Mouse (Mus musculus): ENCODE measurements at regions not wholly inside any gene's neighbourhood (a gene's known extent, or its start where the extent isn't known, plus 50 kb on each side); places are given as distances from the start of the nearest gene placed in this dataset.

GRCm38 (mm10) chr11:45311934-45312333, 539.9 kb upstream of the Clint1 start:
- Histone ChIP-seq H3K27ac (ENCODE audit: insufficient read depth, low read depth, low read length) (no peak overlapping the region), H3K4me3 (ENCODE audit: insufficient read depth, low read depth, low read length) (no peak overlapping the region), H3K4me1 (ENCODE audit: control insufficient read depth, insufficient read depth, low read length) (no peaks in the 10 kb centered on the region)
- no peak for TF ChIP-seq CTCF (IDR thresholded peaks at IDR 0.05; ENCODE audit: insufficient read depth, low read depth, low read length)
- TF ChIP-seq POLR2A (IDR thresholded peaks at IDR 0.05; ENCODE audit: insufficient read depth, low read depth, low read length), result no peak
- 94% methylated on average over 6 of the region's 6 CpGs for WGBS

DNA sequence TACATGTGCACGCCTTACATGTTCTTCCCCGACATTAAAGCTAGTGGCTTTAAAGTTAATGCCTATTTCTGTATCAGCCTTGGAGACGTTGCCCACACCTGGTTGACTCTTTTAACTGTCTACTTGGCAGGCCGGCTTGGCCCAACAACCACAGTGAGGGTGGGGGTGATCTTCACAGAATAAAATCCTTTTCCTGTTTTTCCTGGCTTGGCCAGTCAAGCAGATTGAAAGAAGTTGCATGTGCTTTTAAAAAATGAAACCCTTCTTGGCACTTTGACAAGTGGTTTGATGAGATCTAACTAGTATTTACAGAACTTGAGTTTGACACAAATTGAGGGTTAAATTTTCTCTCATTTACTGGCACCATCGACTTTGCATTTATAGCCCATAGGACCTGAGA, 528.1 kb upstream of the Clint1 start:
- WGBS, result 65% methylated on average over 5 of the region's 5 CpGs
- Histone ChIP-seq H3K27ac (ENCODE audit: insufficient read depth, low read depth, low read length) (no peak overlapping the region), H3K4me1 (ENCODE audit: control insufficient read depth, insufficient read depth, low read length) (no peaks in the 10 kb centered on the region), H3K4me3 (ENCODE audit: insufficient read depth, low read depth, low read length) (no peak overlapping the region)
- no peak for TF ChIP-seq CTCF (IDR thresholded peaks at IDR 0.05; ENCODE audit: insufficient read depth, low read depth, low read length)
- no peak for TF ChIP-seq POLR2A (IDR thresholded peaks at IDR 0.05; ENCODE audit: insufficient read depth, low read depth, low read length)

DNA sequence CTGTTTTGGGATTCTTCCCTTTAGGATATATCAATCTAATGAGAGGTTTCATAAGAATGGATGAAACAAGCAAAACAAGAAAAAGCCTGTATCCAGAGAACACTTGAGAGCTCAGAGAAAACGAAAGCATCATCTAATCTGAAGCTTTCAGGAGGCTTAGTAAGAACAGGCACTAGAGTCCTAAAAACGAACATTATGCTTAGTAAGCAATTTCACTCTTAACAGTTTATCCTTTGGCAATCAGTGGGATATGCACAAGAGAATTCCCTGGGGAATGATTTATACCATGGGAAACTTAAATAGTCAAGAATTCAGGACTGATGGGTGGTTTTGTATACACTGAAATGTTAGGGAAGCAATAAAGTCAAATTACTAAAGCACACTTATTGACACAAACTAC, 521.5 kb upstream of the Clint1 start:
- H3K27ac ChIP-seq (ENCODE audit: insufficient read depth, low read depth, low read length), result no peak overlapping the region
- WGBS, result 79% methylated on average over 2 of the region's 2 CpGs
- TF ChIP-seq CTCF (IDR thresholded peaks at IDR 0.05; ENCODE audit: insufficient read depth, low read depth, low read length) (no peak), POLR2A (IDR thresholded peaks at IDR 0.05; ENCODE audit: insufficient read depth, low read depth, low read length) (no peak)

DNA sequence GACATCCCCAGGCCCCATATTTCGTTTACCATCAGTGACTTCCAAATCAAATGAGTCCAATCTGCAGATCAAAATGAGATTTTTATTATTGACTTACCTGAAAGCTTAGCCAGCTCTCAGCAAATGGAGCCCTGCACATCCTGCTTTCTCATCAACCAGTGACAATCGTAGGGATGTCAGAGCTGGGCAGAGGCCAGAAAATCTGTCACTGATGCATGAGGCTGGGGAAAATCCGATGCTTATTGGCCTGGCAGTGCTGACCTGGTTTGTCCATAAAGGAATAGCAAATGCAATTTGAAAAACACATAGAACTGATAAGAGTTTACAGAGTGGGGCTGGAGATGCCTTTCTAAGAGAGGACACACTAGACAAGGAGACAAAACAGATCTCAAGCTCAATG, 518.1 kb upstream of the Clint1 start:
- TF ChIP-seq CTCF (IDR thresholded peaks at IDR 0.05; ENCODE audit: insufficient read depth, low read depth, low read length) (no peak), POLR2A (IDR thresholded peaks at IDR 0.05; ENCODE audit: insufficient read depth, low read depth, low read length) (no peak)
- Histone ChIP-seq H3K4me3 (ENCODE audit: insufficient read depth, low read depth, low read length) (no peak overlapping the region), H3K4me1 (ENCODE audit: control insufficient read depth, insufficient read depth, low read length) (no peaks in the 10 kb centered on the region), H3K27ac (ENCODE audit: insufficient read depth, low read depth, low read length) (no peak overlapping the region)
- WGBS, result 82% methylated on average over 3 of the region's 3 CpGs

More for the DNA sequence above, 521.5 kb upstream of the Clint1 start:
- H3K4me1 ChIP-seq (ENCODE audit: control insufficient read depth, insufficient read depth, low read length), result no peaks in the 10 kb centered on the region
- H3K4me3 ChIP-seq (ENCODE audit: insufficient read depth, low read depth, low read length), result no peak overlapping the region

GRCm38 (mm10) chr11:45349331-45349730, 502.5 kb upstream of the Clint1 start:
- Histone ChIP-seq H3K4me1 (ENCODE audit: control insufficient read depth, insufficient read depth, low read length) (no peaks in the 10 kb centered on the region), H3K4me3 (ENCODE audit: insufficient read depth, low read depth, low read length) (no peak overlapping the region), H3K27ac (ENCODE audit: insufficient read depth, low read depth, low read length) (no peak overlapping the region)
- TF ChIP-seq POLR2A (IDR thresholded peaks at IDR 0.05; ENCODE audit: insufficient read depth, low read depth, low read length), result no peak

- no peak overlapping the region for H3K4me3 ChIP-seq (ENCODE audit: insufficient read depth, low read depth, low read length)
- 95% methylated on average over 3 of the region's 3 CpGs for WGBS
- TF ChIP-seq CTCF (IDR thresholded peaks at IDR 0.05; ENCODE audit: insufficient read depth, low read depth, low read length), result no peak
- TF ChIP-seq POLR2A (IDR thresholded peaks at IDR 0.05; ENCODE audit: insufficient read depth, low read depth, low read length), result no peak
- H3K4me1 ChIP-seq (ENCODE audit: control insufficient read depth, insufficient read depth, low read length), result no peaks in the 10 kb centered on the region
- H3K27ac ChIP-seq (ENCODE audit: insufficient read depth, low read depth, low read length), result no peak overlapping the region
Measured at GRCm38 (mm10) chr11:45365343-45365742, 486.5 kb upstream of the Clint1 start.

DNA sequence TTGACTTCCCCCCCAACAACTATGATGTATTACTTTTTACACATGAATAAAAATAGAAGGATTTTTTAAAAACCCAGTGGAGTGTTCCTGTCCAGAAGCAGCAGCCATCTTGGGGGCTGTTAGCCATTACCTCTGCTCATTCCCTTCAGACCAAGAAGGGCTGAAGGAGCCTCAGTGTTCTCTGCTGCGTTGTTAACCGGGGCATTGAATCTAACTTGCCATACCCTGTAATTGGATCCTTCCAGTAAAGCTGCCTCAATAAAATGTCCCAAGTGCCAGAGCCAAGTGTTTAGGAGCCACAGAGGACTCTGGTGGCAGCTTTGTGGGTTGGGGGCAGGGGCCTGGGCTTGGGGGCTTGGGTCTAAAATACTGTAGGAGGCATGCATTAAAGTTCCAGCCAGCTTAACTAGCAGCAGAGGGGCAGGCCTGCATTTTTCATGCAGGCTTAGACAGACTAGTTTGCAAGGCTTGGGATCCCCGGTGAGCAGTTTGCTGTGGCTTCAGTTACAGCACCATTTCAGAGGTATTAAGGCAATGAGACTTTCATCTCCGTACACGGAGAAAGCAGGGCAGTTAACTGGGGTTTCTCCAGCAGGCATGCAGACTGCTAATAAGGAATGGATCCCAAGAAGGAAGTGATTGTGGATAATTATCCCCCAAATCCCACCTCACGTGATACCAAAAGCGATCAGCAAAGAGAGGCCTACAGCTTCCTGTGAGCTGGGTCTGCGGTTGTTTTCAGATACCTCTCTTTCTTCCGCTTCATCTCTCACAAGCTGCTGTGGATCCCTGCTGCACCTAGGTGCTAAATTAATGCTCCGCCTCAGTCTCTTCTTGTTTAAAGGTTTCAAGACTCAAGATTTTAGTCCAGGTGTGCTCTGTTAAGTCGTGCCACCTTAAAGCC, 462.4 kb upstream of the Clint1 start:
- no peak for TF ChIP-seq CTCF (IDR thresholded peaks at IDR 0.05; ENCODE audit: insufficient read depth, low read depth, low read length)
- TF ChIP-seq POLR2A (IDR thresholded peaks at IDR 0.05; ENCODE audit: insufficient read depth, low read depth, low read length), result no peak
- WGBS, result 58% methylated on average over 11 of the region's 11 CpGs
- no peak overlapping the region for H3K27ac ChIP-seq (ENCODE audit: insufficient read depth, low read depth, low read length)

GRCm38 (mm10) chr11:45396009-45396408, 455.8 kb upstream of the Clint1 start:
- H3K4me1 ChIP-seq (ENCODE audit: control insufficient read depth, insufficient read depth, low read length), result peaks cover 2% of the 10 kb centered on the region; the same call in 1 of the 2 replicates
- TF ChIP-seq POLR2A (IDR thresholded peaks at IDR 0.05; ENCODE audit: insufficient read depth, low read depth, low read length) (no peak), CTCF (IDR thresholded peaks at IDR 0.05; ENCODE audit: insufficient read depth, low read depth, low read length) (no peak)
- WGBS, result 19% methylated on average over 3 of the region's 3 CpGs
- H3K27ac ChIP-seq (ENCODE audit: insufficient read depth, low read depth, low read length), result no peak overlapping the region
- H3K4me3 ChIP-seq (ENCODE audit: insufficient read depth, low read depth, low read length), result no peak overlapping the region

More for the DNA sequence above, 462.4 kb upstream of the Clint1 start:
- no peaks in the 10 kb centered on the region for H3K4me1 ChIP-seq (ENCODE audit: control insufficient read depth, insufficient read depth, low read length)
- H3K4me3 ChIP-seq (ENCODE audit: insufficient read depth, low read depth, low read length), result no peak overlapping the region

GRCm38 (mm10) chr11:45398188-45398587, 453.7 kb upstream of the Clint1 start:
- no peak for TF ChIP-seq POLR2A (IDR thresholded peaks at IDR 0.05; ENCODE audit: insufficient read depth, low read depth, low read length)
- no peak for TF ChIP-seq CTCF (IDR thresholded peaks at IDR 0.05; ENCODE audit: insufficient read depth, low read depth, low read length)
- WGBS, result 58% methylated on average over 6 of the region's 6 CpGs
- Histone ChIP-seq H3K27ac (ENCODE audit: insufficient read depth, low read depth, low read length) (no peak overlapping the region), H3K4me3 (ENCODE audit: insufficient read depth, low read depth, low read length) (no peak overlapping the region), H3K4me1 (ENCODE audit: control insufficient read depth, insufficient read depth, low read length) (peaks cover 2% of the 10 kb centered on the region; the same call in 1 of the 2 replicates)
